In genomic region chr10:21039046-21039445, GRCm38 (mm10) we compare ENCODE assay signal across 13 mouse cellular contexts.
"Had no signal": no experiment of that assay in that cellular context is flagged by ENCODE, and none has a peak within 500 bp of the region (broad histone marks: within the 10 kb centered on the region; RNA-seq: fewer than 3 reads in every experiment).

No protein-coding gene starts in this region.

- DNase-seq: gastrocnemius, postnatal 14 days; gastrocnemius, postnatal 36 days; heart, adult 11 months; heart, adult 2 months; heart, postnatal 14 days; heart, postnatal 36 days; kidney, adult 11 months; kidney, adult 2 months; kidney, adult 9 months; kidney, postnatal 14 days; kidney, postnatal 36 days; layer of hippocampus, adult 9-11 months; layer of hippocampus, postnatal 36 days had no signal
